Mouse (Mus musculus) hindbrain, embryonic 14.5 days (tissue): ENCODE data around the gene Klhl12. TPM values are rescaled to one million over a fixed set of nuclear protein-coding genes. Genes with fewer than 3 reads are reported as not detected.
A peak's percentile ranks its signal among the peaks of the same experiment; 100 is the strongest.

Experiments used
- ATAC-seq: fragments of 200-750 bp; cut with Nextera tagmentation; 2 replicates; pipeline ENCODE4 v1.8.0; 2017; ENCODE audit warnings: moderate number of reproducible peaks, mild to moderate bottlenecking, moderate TSS enrichment, moderate library complexity; ENCODE audit not compliant: low FRiP score
- DNase-seq: peaks from one replicate; pipeline ENCODE4 v3.0.0-alpha.2; 2015; ENCODE audit warnings: low spot score
- H3K27ac ChIP-seq: fragments of 300-500 bp; sonication (generic); 2 replicates; pipeline ENCODE4 v1.5.1; 2014; ENCODE audit warnings: mild to moderate bottlenecking, moderate library complexity
- H3K27me3 ChIP-seq: fragments of 300-500 bp; sonication (generic); 2 replicates; pipeline ENCODE4 v1.6.1; 2014; ENCODE audit warnings: mild to moderate bottlenecking, low read length, mixed read lengths; ENCODE audit not compliant: control insufficient read depth, insufficient read depth
- H3K36me3 ChIP-seq: fragments of 300-500 bp; sonication (generic); replicated peaks from 2 replicates; pipeline ENCODE4 v1.6.1; 2014; ENCODE audit not compliant: control insufficient read depth, insufficient read depth
- H3K4me1 ChIP-seq: fragments of 300-500 bp; sonication (generic); replicated peaks from 2 replicates; pipeline ENCODE4 v1.6.1; 2014; ENCODE audit warnings: antibody characterized with exemption, low read length, mixed read lengths; ENCODE audit not compliant: control insufficient read depth, insufficient read depth
- H3K4me2 ChIP-seq: fragments of 300-500 bp; sonication (generic); replicated peaks from 2 replicates; pipeline ENCODE4 v1.6.1; 2014; ENCODE audit warnings: mild to moderate bottlenecking, moderate library complexity
- H3K4me3 ChIP-seq: fragments of 300-500 bp; sonication (generic); replicated peaks from 2 replicates; pipeline ENCODE4 v1.5.1; 2014; ENCODE audit warnings: mild to moderate bottlenecking, low read length
- H3K9ac ChIP-seq: fragments of 300-500 bp; sonication (generic); 2 replicates; pipeline ENCODE4 v1.6.1; 2014
- H3K9me3 ChIP-seq: fragments of 300-500 bp; sonication (generic); 2 replicates; pipeline ENCODE4 v1.6.1; 2016; ENCODE audit warnings: low read length; ENCODE audit not compliant: control insufficient read depth
- WGBS: fragments of 180-500 bp; shearing (Covaris S2); extraction: QIAGEN DNeasy Blood & Tissue Kit; methylation state at CpG from one replicate; pipeline ENCODE4 v1.1.7; 2014; 5-methylcytosine and 5-hydroxymethylcytosine counted together
- polyA plus RNA-seq: library from polyadenylated mRNA; unstranded; fragments of >200 nt; fragmentation: Nextera tagmentation; extraction: Ambion mirVana; gene quantifications from 2 replicates; pipeline ENCODE4 v1.2.1, GENCODE M21; 2014

Gene Klhl12
- polyA plus RNA-seq, 1 experiment from 2014 or later: 31.8 TPM

GRCm38 (mm10) chr1:134490903-134491801 is 35.8 kb downstream of the Klhl12 start:
- H3K4me3 ChIP-seq: no peak overlapping the region
- 91% methylated on average over 6 of the region's 6 CpGs for WGBS
- peaks cover 17% of the 10 kb centered on the region for H3K4me1 ChIP-seq
- no peak overlapping the region for H3K9ac ChIP-seq
- ATAC-seq (no peak), DNase-seq (no peak)
- H3K27me3 ChIP-seq: no peaks in the 10 kb centered on the region
- H3K36me3 ChIP-seq: peaks cover 51% of the 10 kb centered on the region
- H3K9me3 ChIP-seq: no peaks in the 10 kb centered on the region
- H3K27ac ChIP-seq: no peak overlapping the region
- no peak overlapping the region for H3K4me2 ChIP-seq

GRCm38 (mm10) chr1:134492276-134492675 is 36.9 kb downstream of the Klhl12 start:
- H3K9me3 ChIP-seq: no peaks in the 10 kb centered on the region
- ATAC-seq (no peak), DNase-seq (no peak)
- peaks cover 19% of the 10 kb centered on the region for H3K4me1 ChIP-seq
- 77% methylated on average over 7 of the region's 7 CpGs for WGBS
- no peaks in the 10 kb centered on the region for H3K27me3 ChIP-seq
- H3K4me3 ChIP-seq: no peak overlapping the region
- no peak overlapping the region for H3K9ac ChIP-seq
- H3K4me2 ChIP-seq: no peak overlapping the region
- peaks cover 43% of the 10 kb centered on the region for H3K36me3 ChIP-seq
- H3K27ac ChIP-seq: no peak overlapping the region

- Histone ChIP-seq H3K9ac (peak overlapping the region; percentile 67; the same call in 1 of the 2 replicates), H3K4me1 (peaks cover 19% of the 10 kb centered on the region), H3K27me3 (no peaks in the 10 kb centered on the region), H3K9me3 (no peaks in the 10 kb centered on the region), H3K4me2 (peak overlapping the region; percentile 74), H3K27ac (peak overlapping the region; percentile 88; the same call in 1 of the 2 replicates), H3K4me3 (no peak overlapping the region), H3K36me3 (peaks cover 33% of the 10 kb centered on the region)
- no peak for ATAC-seq
- DNase-seq: no peak
- 77% methylated on average over 2 of the region's 2 CpGs for WGBS
Measured at GRCm38 (mm10) chr1:134493496-134493895, 38.2 kb downstream of the Klhl12 start.

- peaks cover 32% of the 10 kb centered on the region for H3K36me3 ChIP-seq
- peak overlapping the region; percentile 67 for H3K9ac ChIP-seq
- no peaks in the 10 kb centered on the region for H3K27me3 ChIP-seq
- DNase-seq (no peak), ATAC-seq (no peak)
- no peaks in the 10 kb centered on the region for H3K9me3 ChIP-seq
- H3K27ac ChIP-seq: peak overlapping the region; percentile 88
- peak overlapping the region; percentile 63 for H3K4me3 ChIP-seq
- peaks cover 19% of the 10 kb centered on the region for H3K4me1 ChIP-seq
- WGBS: 27% methylated on average over 5 of the region's 5 CpGs
- peak overlapping the region; percentile 74 for H3K4me2 ChIP-seq
Measured at GRCm38 (mm10) chr1:134493956-134494355, 38.6 kb downstream of the Klhl12 start.

GRCm38 (mm10) chr1:134494428-134495215 is 39.3 kb downstream of the Klhl12 start, which contains the start of gene Rabif:
Gene Rabif, plus strand, starts transcription at chr1:134494648.
- no peaks in the 10 kb centered on the region for H3K9me3 ChIP-seq
- peaks cover 26% of the 10 kb centered on the region for H3K36me3 ChIP-seq
- peak within 1 kb of the TSS; percentile 63 for H3K4me3 ChIP-seq
- peak within 1 kb of the TSS; percentile 74 for H3K4me2 ChIP-seq
- H3K27ac ChIP-seq: peak within 1 kb of the TSS; percentile 88
- H3K27me3 ChIP-seq: no peaks in the 10 kb centered on the region
- WGBS: under 1% methylated on average over 53 of the region's 58 CpGs
- H3K9ac ChIP-seq: peak within 1 kb of the TSS; percentile 67
- ATAC-seq: peak; percentile 99
- H3K4me1 ChIP-seq: peaks cover 19% of the 10 kb centered on the region
- DNase-seq: peak; percentile 99

GRCm38 (mm10) chr1:134495216-134495539 is 39.8 kb downstream of the Klhl12 start:
- H3K27ac ChIP-seq: peak overlapping the region; percentile 88
- H3K36me3 ChIP-seq: peaks cover 20% of the 10 kb centered on the region; the same call in 1 of the 2 replicates
- H3K27me3 ChIP-seq: no peaks in the 10 kb centered on the region
- H3K9ac ChIP-seq: peak overlapping the region; percentile 67
- 20% methylated on average over 5 of the region's 5 CpGs for WGBS
- ATAC-seq (no peak), DNase-seq (no peak)
- peak overlapping the region; percentile 74 for H3K4me2 ChIP-seq
- no peaks in the 10 kb centered on the region for H3K9me3 ChIP-seq
- H3K4me1 ChIP-seq: peaks cover 19% of the 10 kb centered on the region
- H3K4me3 ChIP-seq: peak overlapping the region; percentile 63

- Histone ChIP-seq H3K36me3 (0 out of 2 replicates have a peak, but pooled peaks cover 14% of the 10 kb centered on the region), H3K9ac (no peak overlapping the region; the same call in 1 of the 2 replicates), H3K4me3 (no peak overlapping the region), H3K9me3 (no peaks in the 10 kb centered on the region), H3K27me3 (no peaks in the 10 kb centered on the region), H3K27ac (no peak overlapping the region), H3K4me1 (peaks cover 19% of the 10 kb centered on the region), H3K4me2 (no peak overlapping the region; the same call in 1 of the 2 replicates)
- no peak for DNase-seq
- WGBS: 87% methylated on average over 10 of the region's 10 CpGs
- no peak for ATAC-seq
Measured at GRCm38 (mm10) chr1:134495991-134496390, 40.7 kb downstream of the Klhl12 start.

- 94% methylated on average over 1 of the region's 1 CpGs for WGBS
Measured at GRCm38 (mm10) chr1:134500916-134501315, 45.6 kb downstream of the Klhl12 start.

GRCm38 (mm10) chr1:134506201-134506600 is 50.9 kb downstream of the Klhl12 start:
- Histone ChIP-seq H3K27ac (no peak overlapping the region), H3K27me3 (no peaks in the 10 kb centered on the region), H3K4me2 (no peak overlapping the region), H3K9me3 (no peaks in the 10 kb centered on the region), H3K36me3 (peaks cover 43% of the 10 kb centered on the region), H3K9ac (no peak overlapping the region), H3K4me3 (no peak overlapping the region), H3K4me1 (no peaks in the 10 kb centered on the region)
- ATAC-seq: no peak
- 96% methylated on average over 8 of the region's 8 CpGs for WGBS
- no peak for DNase-seq

More at GRCm38 (mm10) chr1:134500916-134501315, 45.6 kb downstream of the Klhl12 start:
- no peak overlapping the region for H3K4me3 ChIP-seq
- no peaks in the 10 kb centered on the region for H3K27me3 ChIP-seq
- ATAC-seq (no peak), DNase-seq (no peak)
- no peaks in the 10 kb centered on the region for H3K9me3 ChIP-seq
- peaks cover 20% of the 10 kb centered on the region for H3K36me3 ChIP-seq
- H3K4me1 ChIP-seq: peaks cover 5% of the 10 kb centered on the region; the same call in 1 of the 2 replicates
- no peak overlapping the region for H3K4me2 ChIP-seq
- no peak overlapping the region for H3K27ac ChIP-seq
- H3K9ac ChIP-seq: no peak overlapping the region
